In genomic region chr17:64915025-64915424, GRCm38 (mm10) we compare ENCODE assay signal across 9 mouse cellular contexts.
DNase-seq lines count a peak whose midpoint lies in the region; ATAC-seq lines count a peak whose summit lies in the region.
"Had no signal": no experiment of that assay in that cellular context is flagged by ENCODE, and none has a peak within 500 bp of the region (broad histone marks: within the 10 kb centered on the region; RNA-seq: fewer than 3 reads in every experiment).

No protein-coding gene starts in this region.

- H3K27me3 ChIP-seq in forebrain, embryonic 10.5 days (ENCODE audit: poor library complexity, severe bottlenecking) = no peaks in the 10 kb centered on the region
- H3K27me3 ChIP-seq in forebrain, embryonic 16.5 days (replicated peaks; ENCODE audit: control insufficient read depth, insufficient read depth, low read length) = no peaks in the 10 kb centered on the region
- no peaks in the 10 kb centered on the region for H3K27me3 ChIP-seq in embryonic facial prominence, embryonic 14.5 days (replicated peaks; ENCODE audit: control insufficient read depth, insufficient read depth, low read length)
- H3K27me3 ChIP-seq in limb, embryonic 15.5 days = no peaks in the 10 kb centered on the region
- H3K27me3 ChIP-seq: liver, embryonic 15.5 days had no signal

- no peak for DNase-seq in forebrain, embryonic 10.5 days (ENCODE audit: extremely low spot score, low spot score)
- DNase-seq in ES-CJ7 (ENCODE audit: low read depth, low spot score) = peak; percentile 57
- no peak for DNase-seq in embryonic facial prominence, embryonic 14.5 days (ENCODE audit: low spot score)
- DNase-seq in layer of hippocampus, postnatal 10 days (ENCODE audit: low spot score in 2 of 2) = no peak
- no peak for DNase-seq in cerebellum, adult 11-12 months
- DNase-seq in spleen, adult 12 weeks (ENCODE audit: low spot score) = no peak

- no peak overlapping the region for H3K4me3 ChIP-seq in forebrain, embryonic 10.5 days
- H3K4me3 ChIP-seq in forebrain, embryonic 16.5 days (replicated peaks; ENCODE audit: low read length) = no peak overlapping the region
- no peak overlapping the region for H3K4me3 ChIP-seq in embryonic facial prominence, embryonic 14.5 days (ENCODE audit: low read depth, low read length)
- no peak overlapping the region for H3K4me3 ChIP-seq in limb, embryonic 15.5 days
- H3K4me3 ChIP-seq: liver, embryonic 15.5 days had no signal

- H3K4me2 ChIP-seq in forebrain, embryonic 16.5 days (ENCODE audit: low read length) = no peak overlapping the region
- no peak overlapping the region for H3K4me2 ChIP-seq in embryonic facial prominence, embryonic 14.5 days (ENCODE audit: low read depth, low read length)
- H3K4me2 ChIP-seq in limb, embryonic 15.5 days = no peak overlapping the region
- H3K4me2 ChIP-seq: liver, embryonic 15.5 days had no signal

- H3K9me3 ChIP-seq in forebrain, embryonic 10.5 days = no peaks in the 10 kb centered on the region
- no peaks in the 10 kb centered on the region; the same call in 1 of the 2 replicates for H3K9me3 ChIP-seq in forebrain, embryonic 16.5 days (ENCODE audit: control insufficient read depth, low read length)
- peaks cover 3% of the 10 kb centered on the region; the same call in 1 of the 2 replicates for H3K9me3 ChIP-seq in embryonic facial prominence, embryonic 14.5 days (ENCODE audit: control insufficient read depth, low read length)
- no peaks in the 10 kb centered on the region for H3K9me3 ChIP-seq in limb, embryonic 15.5 days
- H3K9me3 ChIP-seq: liver, embryonic 15.5 days had no signal

- WGBS in forebrain, embryonic 10.5 days = 13% methylated on average over 4 of the region's 4 CpGs
- WGBS in forebrain, embryonic 16.5 days = 17% methylated on average over 4 of the region's 4 CpGs
- WGBS in embryonic facial prominence, embryonic 14.5 days = 18% methylated on average over 4 of the region's 4 CpGs
- 38% methylated on average over 4 of the region's 4 CpGs for WGBS in limb, embryonic 15.5 days

- H3K9ac ChIP-seq in forebrain, embryonic 16.5 days (replicated peaks; ENCODE audit: low read depth, low read length) = no peak overlapping the region
- H3K9ac ChIP-seq in embryonic facial prominence, embryonic 14.5 days (ENCODE audit: low read depth, low read length) = no peak overlapping the region
- H3K9ac ChIP-seq in limb, embryonic 15.5 days = no peak overlapping the region
- H3K9ac ChIP-seq: liver, embryonic 15.5 days had no signal

- peaks cover 32% of the 10 kb centered on the region for H3K4me1 ChIP-seq in forebrain, embryonic 10.5 days
- H3K4me1 ChIP-seq in forebrain, embryonic 16.5 days (replicated peaks; ENCODE audit: control insufficient read depth, insufficient read depth, low read length) = peaks cover 21% of the 10 kb centered on the region
- peaks cover 17% of the 10 kb centered on the region for H3K4me1 ChIP-seq in embryonic facial prominence, embryonic 14.5 days (ENCODE audit: control insufficient read depth, insufficient read depth, low read length)
- H3K4me1 ChIP-seq in limb, embryonic 15.5 days = peaks cover 13% of the 10 kb centered on the region
- H3K4me1 ChIP-seq: liver, embryonic 15.5 days had no signal

- peak overlapping the region; percentile 64 for H3K27ac ChIP-seq in forebrain, embryonic 10.5 days
- no peak overlapping the region for H3K27ac ChIP-seq in forebrain, embryonic 16.5 days (ENCODE audit: low read length)
- H3K27ac ChIP-seq in embryonic facial prominence, embryonic 14.5 days (replicated peaks; ENCODE audit: low read depth, low read length) = no peak overlapping the region
- peak overlapping the region; percentile 4; the same call in 1 of the 2 replicates for H3K27ac ChIP-seq in limb, embryonic 15.5 days
- H3K27ac ChIP-seq: liver, embryonic 15.5 days had no signal

- ATAC-seq in forebrain, embryonic 16.5 days = no peak
- ATAC-seq in embryonic facial prominence, embryonic 14.5 days (ENCODE audit: low read depth) = peak; percentile 37; the same call in 1 of the 2 replicates
- no peak for ATAC-seq in limb, embryonic 15.5 days (ENCODE audit: insufficient number of reproducible peaks, low FRiP score, low TSS enrichment, low read depth)

- H3K36me3 ChIP-seq in forebrain, embryonic 10.5 days (replicated peaks) = no peaks in the 10 kb centered on the region
- no peaks in the 10 kb centered on the region for H3K36me3 ChIP-seq in forebrain, embryonic 16.5 days (ENCODE audit: control insufficient read depth, insufficient read depth)
- H3K36me3 ChIP-seq in embryonic facial prominence, embryonic 14.5 days (ENCODE audit: control insufficient read depth, insufficient read depth, low read length) = no peaks in the 10 kb centered on the region
- H3K36me3 ChIP-seq in limb, embryonic 15.5 days = no peaks in the 10 kb centered on the region
- H3K36me3 ChIP-seq: liver, embryonic 15.5 days had no signal

Comparison
In these comparisons a context has a peak if more than half of its experiments do, and no peak if none do; other contexts are left out.
1. H3K27ac ChIP-seq: peak in forebrain, embryonic 10.5 days (single experiment) and limb, embryonic 15.5 days (single experiment); none in forebrain, embryonic 16.5 days (single experiment) and embryonic facial prominence, embryonic 14.5 days (single experiment).